Mouse (Mus musculus): Measurements from ENCODE around the gene Il31.

DNA sequence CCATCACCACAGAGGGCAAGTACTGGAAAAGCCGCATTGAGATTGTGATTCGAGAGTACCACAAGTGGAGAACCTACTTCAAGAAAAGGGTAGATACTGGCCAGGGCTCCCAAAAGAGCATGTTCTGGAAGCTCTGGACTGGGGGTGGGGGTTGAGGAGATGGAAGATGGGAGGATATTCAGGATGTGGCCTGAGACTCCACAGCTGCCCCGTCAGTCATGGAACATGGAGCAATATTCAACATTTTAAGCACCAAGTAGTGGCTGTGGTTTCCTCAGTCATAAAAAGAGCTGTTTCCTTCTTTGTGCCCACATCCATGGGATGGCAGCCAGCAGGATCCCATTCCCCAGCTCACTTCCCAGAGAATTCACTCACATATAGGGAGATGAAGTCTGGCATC is 47.0 kb downstream of the Il31 start:
- TF ChIP-seq CTCF (IDR thresholded peaks at IDR 0.05; ENCODE audit: low read depth) (no peak), EP300 (IDR thresholded peaks at IDR 0.05; ENCODE audit: low read depth) (no peak)
